Mouse (Mus musculus) bone marrow, adult 2 months (tissue): Measurements from ENCODE around the gene Mogat1.

Experiments
- CTCF ChIP-seq: fragments of 200-500 bp; IDR thresholded peaks from 2 replicates; pipeline ENCODE4 v1.5.1; 2011; ENCODE audit warnings: low read length, control low read depth; ENCODE audit not compliant: control insufficient read depth, insufficient read depth
- POLR2A ChIP-seq: fragments of 200-500 bp; IDR thresholded peaks from 2 replicates; pipeline ENCODE4 v1.6.1; 2011; ENCODE audit warnings: low read depth, mild to moderate bottlenecking, control low read depth, low read length, borderline replicate concordance; ENCODE audit not compliant: control insufficient read depth

DNA sequence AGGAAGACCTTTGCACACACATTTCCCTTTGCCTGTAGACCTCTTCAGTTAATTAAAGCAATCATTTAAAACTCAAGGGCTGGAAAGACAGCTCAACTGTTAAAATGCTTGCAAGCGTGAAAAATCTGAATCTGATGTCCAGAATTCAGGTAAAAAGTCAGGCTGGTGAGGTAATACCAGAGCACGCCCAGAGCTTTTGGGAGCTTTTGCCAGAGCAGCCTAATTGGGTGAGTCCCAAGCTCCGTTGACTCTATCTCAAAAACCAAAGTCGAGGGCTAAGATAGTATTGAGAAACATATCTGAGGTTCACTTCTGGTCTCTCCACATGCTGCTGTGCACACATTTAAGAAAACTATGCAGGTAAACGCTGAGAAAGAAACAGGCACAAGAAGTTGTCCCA lies at the start of gene Mogat1:
- TF ChIP-seq CTCF, result no peak
- no peak for TF ChIP-seq POLR2A
